Mouse (Mus musculus) forebrain, postnatal 0 days (tissue): ENCODE measurements at regions not wholly inside any gene's neighbourhood (a gene's known extent, or its start where the extent isn't known, plus 50 kb on each side); places are given as distances from the start of the nearest gene placed in this dataset.

ENCODE experiments used
- ATAC-seq: fragments of 200-750 bp; cut with Nextera tagmentation; 2 replicates; pipeline ENCODE4 v1.8.0; 2017; ENCODE audit warnings: mild to moderate bottlenecking, moderate library complexity
- DNase-seq: peaks from one replicate; pipeline ENCODE4 v3.0.0-alpha.2; 2015
- H3K27ac ChIP-seq: fragments of 300-500 bp; sonication (generic); 2 replicates; pipeline ENCODE4 v1.5.1; 2014; ENCODE audit warnings: low read depth, mild to moderate bottlenecking, antibody characterized with exemption, low read length, moderate library complexity, mixed read lengths
- H3K27me3 ChIP-seq: fragments of 300-500 bp; sonication (generic); 2 replicates; pipeline ENCODE4 v1.6.1; 2014; ENCODE audit warnings: mild to moderate bottlenecking, low read length, mixed read lengths; ENCODE audit not compliant: insufficient read depth
- H3K36me3 ChIP-seq: fragments of 300-500 bp; sonication (generic); 2 replicates; pipeline ENCODE4 v1.6.1; 2014; ENCODE audit warnings: mild to moderate bottlenecking, moderate library complexity; ENCODE audit not compliant: insufficient read depth
- H3K4me1 ChIP-seq: fragments of 300-500 bp; sonication (generic); 2 replicates; pipeline ENCODE4 v1.6.1; 2014; ENCODE audit warnings: antibody characterized with exemption; ENCODE audit not compliant: insufficient read depth
- H3K4me2 ChIP-seq: fragments of 300-500 bp; sonication (generic); 2 replicates; pipeline ENCODE4 v1.6.1; 2014; ENCODE audit warnings: low read depth, mild to moderate bottlenecking, moderate library complexity
- H3K4me3 ChIP-seq: fragments of 300-500 bp; sonication (generic); 2 replicates; pipeline ENCODE4 v1.5.1; 2014; ENCODE audit warnings: low read depth, low read length, mixed read lengths
- H3K9ac ChIP-seq: fragments of 300-500 bp; sonication (generic); 2 replicates; pipeline ENCODE4 v1.6.1; 2014; ENCODE audit warnings: mild to moderate bottlenecking
- H3K9me3 ChIP-seq: fragments of 300-500 bp; sonication (generic); 2 replicates; pipeline ENCODE4 v1.6.1; 2016; ENCODE audit warnings: low read length
- CTCF ChIP-seq: sonication (generic); IDR thresholded peaks from 2 replicates; pipeline ENCODE4 v1.5.1; 2016; ENCODE audit warnings: antibody characterized with exemption, control low read depth, low read depth
- WGBS: fragments of 180-500 bp; shearing (Covaris S2); extraction: QIAGEN DNeasy Blood & Tissue Kit; methylation state at CpG from one replicate; pipeline ENCODE4 v1.1.7; 2014; 5-methylcytosine and 5-hydroxymethylcytosine counted together

GRCm38 (mm10) chr6:52368734-52369412, 55.6 kb downstream of the Evx1 start:
- H3K4me3 ChIP-seq = no peak overlapping the region
- no peak for DNase-seq
- no peak overlapping the region for H3K9ac ChIP-seq
- 40% methylated on average over 12 of the region's 12 CpGs for WGBS
- H3K9me3 ChIP-seq = no peaks in the 10 kb centered on the region
- H3K4me1 ChIP-seq = peaks cover 5% of the 10 kb centered on the region
- no peak for ATAC-seq
- no peaks in the 10 kb centered on the region for H3K36me3 ChIP-seq
- H3K4me2 ChIP-seq = no peak overlapping the region
- no peak for TF ChIP-seq CTCF
- H3K27me3 ChIP-seq = no peaks in the 10 kb centered on the region
- H3K27ac ChIP-seq = no peak overlapping the region

DNA sequence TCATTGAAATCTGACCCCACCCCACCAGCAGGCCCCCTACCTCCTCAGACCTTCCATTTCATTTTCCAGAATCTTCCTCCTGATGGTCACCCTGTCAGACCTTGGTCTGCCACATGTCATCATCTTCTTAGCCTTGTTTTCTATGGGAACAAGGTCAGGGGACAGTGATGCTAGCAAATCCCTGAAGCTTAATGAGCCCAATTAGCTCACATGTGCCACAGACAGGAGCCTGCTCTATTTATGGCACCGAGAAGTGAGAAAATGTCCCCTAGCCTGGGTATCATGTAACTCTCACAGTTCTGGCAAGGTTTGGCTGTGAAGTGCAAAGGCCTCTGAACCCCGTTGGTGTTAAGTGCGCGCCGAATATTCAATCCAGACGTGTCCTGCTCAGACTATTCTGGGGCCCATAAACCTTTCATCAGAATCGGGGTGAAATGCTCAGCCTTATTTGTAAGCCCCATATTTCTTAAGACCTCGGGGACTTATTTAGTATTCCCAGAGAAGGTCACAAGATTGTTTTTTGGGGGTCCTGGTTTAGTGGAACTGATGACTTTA, 57.6 kb downstream of the Evx1 start:
- no peak for DNase-seq
- TF ChIP-seq CTCF = no peak
- ATAC-seq = no peak
- no peaks in the 10 kb centered on the region for H3K36me3 ChIP-seq
- WGBS = 83% methylated on average over 8 of the region's 8 CpGs
- no peak overlapping the region for H3K9ac ChIP-seq
- H3K27ac ChIP-seq = no peak overlapping the region
- H3K4me1 ChIP-seq = peaks cover 3% of the 10 kb centered on the region
- no peak overlapping the region for H3K4me2 ChIP-seq
- no peaks in the 10 kb centered on the region for H3K9me3 ChIP-seq
- H3K4me3 ChIP-seq = no peak overlapping the region
- H3K27me3 ChIP-seq = no peaks in the 10 kb centered on the region

DNA sequence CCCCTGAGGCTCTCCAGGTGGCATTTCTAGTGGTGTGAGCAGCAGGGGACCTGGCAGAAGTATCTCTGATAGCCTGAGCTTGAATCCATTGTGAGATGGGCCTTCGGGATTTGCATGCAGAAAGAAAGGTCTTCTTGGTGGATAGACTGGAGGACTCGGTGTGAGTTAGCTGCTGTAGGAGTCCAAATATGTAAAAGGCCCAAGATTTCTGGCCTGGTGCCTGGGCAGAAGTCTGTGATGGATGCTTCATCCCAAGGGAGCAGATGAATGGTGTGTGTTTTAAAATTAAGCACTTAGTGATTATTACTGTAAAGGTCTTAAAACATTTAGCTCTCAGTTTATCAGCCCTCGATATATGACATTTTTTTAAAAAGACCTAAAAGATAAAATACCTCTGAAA, 65.8 kb downstream of the Evx1 start:
- no peak overlapping the region for H3K9ac ChIP-seq
- no peak overlapping the region for H3K4me2 ChIP-seq
- H3K4me1 ChIP-seq = no peaks in the 10 kb centered on the region
- H3K36me3 ChIP-seq = no peaks in the 10 kb centered on the region
- H3K27me3 ChIP-seq = no peaks in the 10 kb centered on the region
- no peak for ATAC-seq
- WGBS = 71% methylated on average over 3 of the region's 3 CpGs
- H3K4me3 ChIP-seq = no peak overlapping the region
- no peak overlapping the region for H3K27ac ChIP-seq
- TF ChIP-seq CTCF = no peak
- no peak for DNase-seq
- H3K9me3 ChIP-seq = no peaks in the 10 kb centered on the region

DNA sequence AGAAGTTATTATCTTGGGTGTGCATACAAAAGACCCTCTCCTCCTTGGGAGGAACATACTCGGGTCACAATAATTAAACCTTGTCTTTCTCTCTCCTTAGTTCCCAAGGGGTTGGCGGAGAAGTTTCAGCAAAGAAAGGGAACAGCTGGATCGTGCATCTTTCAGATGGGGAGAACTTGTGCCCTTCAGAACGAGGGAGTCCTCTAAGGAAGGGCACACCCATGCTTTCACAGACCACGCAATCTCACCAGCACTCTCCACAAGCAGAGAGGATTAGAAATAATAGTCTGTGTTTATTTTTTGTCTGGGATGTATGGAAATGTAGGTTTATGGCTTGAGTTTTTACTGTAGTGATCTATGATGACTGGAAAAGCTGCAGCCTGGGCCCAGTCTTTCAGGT, 66.3 kb downstream of the Evx1 start:
- Histone ChIP-seq H3K36me3 (no peaks in the 10 kb centered on the region), H3K9me3 (no peaks in the 10 kb centered on the region), H3K27me3 (no peaks in the 10 kb centered on the region), H3K4me3 (no peak overlapping the region), H3K9ac (no peak overlapping the region), H3K4me2 (no peak overlapping the region), H3K27ac (no peak overlapping the region), H3K4me1 (no peaks in the 10 kb centered on the region)
- 68% methylated on average over 5 of the region's 5 CpGs for WGBS
- no peak for TF ChIP-seq CTCF
- no peak for DNase-seq
- ATAC-seq = no peak

DNA sequence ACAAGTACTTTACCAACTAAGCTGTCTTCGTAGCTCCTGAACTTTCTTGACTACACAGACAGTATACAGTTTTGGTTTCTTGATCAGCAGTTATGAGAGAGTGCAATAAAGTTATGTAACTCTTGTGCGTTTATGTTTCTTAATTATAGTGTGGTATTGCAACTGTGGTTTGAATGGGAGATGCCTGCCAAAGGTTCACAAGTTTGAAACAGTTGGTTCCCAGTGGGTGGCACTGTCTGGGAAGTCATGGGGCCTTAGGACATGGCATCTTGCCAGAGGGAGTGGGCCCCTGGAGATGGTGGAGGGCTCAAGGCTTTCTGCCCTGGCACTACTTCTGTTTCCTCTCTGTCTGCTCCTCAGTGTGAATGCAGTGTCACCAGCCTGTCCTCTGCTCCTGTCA, 71.7 kb downstream of the Evx1 start:
- no peaks in the 10 kb centered on the region for H3K4me1 ChIP-seq
- H3K9ac ChIP-seq = no peak overlapping the region
- H3K4me3 ChIP-seq = no peak overlapping the region
- no peak for TF ChIP-seq CTCF
- H3K36me3 ChIP-seq = no peaks in the 10 kb centered on the region
- no peak overlapping the region for H3K27ac ChIP-seq
- no peak for DNase-seq
- ATAC-seq = no peak
- H3K9me3 ChIP-seq = no peaks in the 10 kb centered on the region
- WGBS = 85% methylated on average over 2 of the region's 2 CpGs
- H3K4me2 ChIP-seq = no peak overlapping the region
- no peaks in the 10 kb centered on the region for H3K27me3 ChIP-seq

DNA sequence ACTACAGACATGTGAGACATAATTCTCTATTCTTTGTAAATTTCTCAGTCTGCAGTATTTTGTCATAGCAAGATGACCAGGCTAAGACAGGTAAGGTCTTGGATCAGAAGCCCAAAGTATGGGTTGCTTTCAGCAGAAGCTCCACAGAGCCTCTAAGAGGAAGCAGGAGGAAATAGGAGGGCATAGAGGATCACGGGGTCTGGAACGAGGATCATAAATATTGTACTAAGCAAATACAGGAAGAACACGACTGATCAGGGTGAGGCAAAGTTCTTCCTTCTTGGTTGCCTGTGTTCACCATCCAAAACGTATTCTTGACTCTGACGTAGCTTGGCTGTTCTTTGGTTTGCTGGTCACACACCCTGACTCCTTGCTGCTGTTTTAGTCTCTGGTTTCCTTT, 88.1 kb downstream of the Evx1 start:
- no peak for TF ChIP-seq CTCF
- Histone ChIP-seq H3K4me2 (no peak overlapping the region), H3K4me1 (no peaks in the 10 kb centered on the region), H3K9me3 (no peaks in the 10 kb centered on the region), H3K27ac (no peak overlapping the region), H3K4me3 (no peak overlapping the region), H3K27me3 (no peaks in the 10 kb centered on the region), H3K9ac (no peak overlapping the region), H3K36me3 (no peaks in the 10 kb centered on the region)
- ATAC-seq = no peak
- 86% methylated on average over 5 of the region's 5 CpGs for WGBS
- DNase-seq = no peak

GRCm38 (mm10) chr6:52409991-52410390, 96.7 kb downstream of the Evx1 start:
- ATAC-seq (no peak), DNase-seq (no peak)
- Histone ChIP-seq H3K36me3 (no peaks in the 10 kb centered on the region), H3K4me3 (no peak overlapping the region), H3K4me1 (no peaks in the 10 kb centered on the region), H3K9ac (no peak overlapping the region), H3K9me3 (no peaks in the 10 kb centered on the region), H3K27ac (no peak overlapping the region), H3K4me2 (no peak overlapping the region), H3K27me3 (no peaks in the 10 kb centered on the region)
- WGBS = 88% methylated on average over 4 of the region's 4 CpGs
- no peak for TF ChIP-seq CTCF
